Mouse (Mus musculus) limb, embryonic 11.5 days (tissue): ENCODE measurements around the gene Phospho1. TPM values are rescaled to one million over a fixed set of nuclear protein-coding genes. Genes with fewer than 3 reads are reported as not detected.

Experiments
- ATAC-seq: fragments of 200-750 bp; cut with Nextera tagmentation; 2 replicates; pipeline ENCODE4 v1.8.0; 2017; ENCODE audit warnings: low read depth; ENCODE audit not compliant: insufficient number of reproducible peaks, low FRiP score, low TSS enrichment
- DNase-seq: peaks from one replicate; pipeline ENCODE4 v3.0.0-alpha.2; 2015; ENCODE audit warnings: low spot score
- H3K27ac ChIP-seq: fragments of 300-500 bp; sonication (generic); replicated peaks from 2 replicates; pipeline ENCODE4 v1.5.1; 2014; ENCODE audit warnings: low read depth, mild to moderate bottlenecking, low read length
- H3K27me3 ChIP-seq: fragments of 300-500 bp; sonication (generic); 2 replicates; pipeline ENCODE4 v1.6.1; 2014; ENCODE audit warnings: mild to moderate bottlenecking, low read length, mixed read lengths; ENCODE audit not compliant: control insufficient read depth, insufficient read depth
- H3K36me3 ChIP-seq: fragments of 300-500 bp; sonication (generic); 2 replicates; pipeline ENCODE4 v1.6.1; 2014; ENCODE audit warnings: mild to moderate bottlenecking, low read length, moderate library complexity, mixed read lengths; ENCODE audit not compliant: control insufficient read depth, insufficient read depth
- H3K4me1 ChIP-seq: fragments of 300-500 bp; sonication (generic); 2 replicates; pipeline ENCODE4 v1.6.1; 2014; ENCODE audit warnings: low read length, mixed read lengths; ENCODE audit not compliant: control insufficient read depth, insufficient read depth
- H3K4me2 ChIP-seq: fragments of 300-500 bp; sonication (generic); 2 replicates; pipeline ENCODE4 v1.6.1; 2014; ENCODE audit warnings: low read depth, mild to moderate bottlenecking, moderate library complexity; ENCODE audit not compliant: severe bottlenecking
- H3K4me3 ChIP-seq: fragments of 300-500 bp; sonication (generic); 2 replicates; pipeline ENCODE4 v1.5.1; 2014; ENCODE audit warnings: low read depth, low read length
- H3K9ac ChIP-seq: fragments of 300-500 bp; sonication (generic); 2 replicates; pipeline ENCODE4 v1.6.1; 2014; ENCODE audit warnings: mild to moderate bottlenecking, low read length
- H3K9me3 ChIP-seq: fragments of 300-500 bp; sonication (generic); 2 replicates; pipeline ENCODE4 v1.6.1; 2016; ENCODE audit warnings: low read length; ENCODE audit not compliant: control insufficient read depth
- WGBS: fragments of 180-500 bp; shearing (Covaris S2); extraction: QIAGEN DNeasy Blood & Tissue Kit; methylation state at CpG from one replicate; pipeline ENCODE4 v1.1.7; 2014; 5-methylcytosine and 5-hydroxymethylcytosine counted together
- polyA plus RNA-seq: library from polyadenylated mRNA; unstranded; fragments of >200 nt; fragmentation: Nextera tagmentation; extraction: Ambion mirVana; gene quantifications from 2 replicates; pipeline ENCODE4 v1.2.1, GENCODE M21; 2014

Phospho1 gene
- polyA plus RNA-seq, 1 experiment from 2014 or later: 0.60 TPM

- H3K9ac ChIP-seq: no peak overlapping the region
- no peak overlapping the region for H3K27ac ChIP-seq
- no peaks in the 10 kb centered on the region for H3K36me3 ChIP-seq
- DNase-seq: no peak
- 85% methylated on average over 8 of the region's 8 CpGs for whole genome bisulfite sequencing
- no peaks in the 10 kb centered on the region for H3K9me3 ChIP-seq
- H3K4me1 ChIP-seq: no peaks in the 10 kb centered on the region
- ATAC-seq: no peak
- no peak overlapping the region for H3K4me2 ChIP-seq
- no peak overlapping the region for H3K4me3 ChIP-seq
- H3K27me3 ChIP-seq: peaks cover 5% of the 10 kb centered on the region; the same call in 1 of the 2 replicates
These were observed 5.2 kb upstream of the Phospho1 start for GRCm38 (mm10) chr11:95819138-95819537.

- H3K27ac ChIP-seq: no peak overlapping the region
- ATAC-seq: no peak
- no peak overlapping the region for H3K4me2 ChIP-seq
- WGBS: 87% methylated on average over 3 of the region's 3 CpGs
- no peak overlapping the region for H3K4me3 ChIP-seq
- no peak overlapping the region for H3K9ac ChIP-seq
- H3K36me3 ChIP-seq: no peaks in the 10 kb centered on the region
- no peak for DNase-seq
- no peaks in the 10 kb centered on the region for H3K9me3 ChIP-seq
- H3K4me1 ChIP-seq: peaks cover 2% of the 10 kb centered on the region; the same call in 1 of the 2 replicates
- H3K27me3 ChIP-seq: peaks cover 17% of the 10 kb centered on the region
These were observed 2.8 kb upstream of the Phospho1 start for GRCm38 (mm10) chr11:95821511-95821910.

GRCm38 (mm10) chr11:95822437-95822836 is 1.9 kb upstream of the Phospho1 start:
- peaks cover 2% of the 10 kb centered on the region; the same call in 1 of the 2 replicates for H3K4me1 ChIP-seq
- no peaks in the 10 kb centered on the region for H3K36me3 ChIP-seq
- H3K9me3 ChIP-seq: no peaks in the 10 kb centered on the region
- H3K4me2 ChIP-seq: no peak overlapping the region
- no peak for ATAC-seq
- no peak overlapping the region for H3K4me3 ChIP-seq
- peaks cover 24% of the 10 kb centered on the region for H3K27me3 ChIP-seq
- no peak overlapping the region for H3K27ac ChIP-seq
- WGBS: 92% methylated on average over 4 of the region's 4 CpGs
- DNase-seq: no peak
- no peak overlapping the region for H3K9ac ChIP-seq

GRCm38 (mm10) chr11:95824877-95825243 is 561 bp downstream of the Phospho1 start:
- Histone ChIP-seq H3K9me3 (no peaks in the 10 kb centered on the region), H3K27me3 (peaks cover 45% of the 10 kb centered on the region), H3K27ac (no peak overlapping the region), H3K4me1 (peaks cover 2% of the 10 kb centered on the region; the same call in 1 of the 2 replicates), H3K4me2 (peak overlapping the region; percentile 81), H3K4me3 (peak overlapping the region; percentile 69), H3K9ac (no peak overlapping the region; the same call in 1 of the 2 replicates), H3K36me3 (no peaks in the 10 kb centered on the region)
- ATAC-seq (0 out of 2 replicates have a peak, but pooled peaks have one; percentile 11), DNase-seq (peak; percentile 42)
- WGBS: 2% methylated on average over 11 of the region's 11 CpGs

- Histone ChIP-seq H3K4me1 (peaks cover 2% of the 10 kb centered on the region; the same call in 1 of the 2 replicates), H3K27me3 (peaks cover 53% of the 10 kb centered on the region), H3K9ac (no peak overlapping the region), H3K9me3 (no peaks in the 10 kb centered on the region), H3K4me2 (no peak overlapping the region), H3K36me3 (no peaks in the 10 kb centered on the region), H3K4me3 (no peak overlapping the region), H3K27ac (no peak overlapping the region)
- WGBS: 69% methylated on average over 3 of the region's 3 CpGs
- no peak for DNase-seq
- ATAC-seq: no peak
These were observed 1.3 kb downstream of the Phospho1 start for GRCm38 (mm10) chr11:95825625-95826024.

GRCm38 (mm10) chr11:95826317-95827167 is 2.2 kb downstream of the Phospho1 start:
- Histone ChIP-seq H3K9me3 (no peaks in the 10 kb centered on the region), H3K4me1 (peaks cover 6% of the 10 kb centered on the region; the same call in 1 of the 2 replicates), H3K36me3 (no peaks in the 10 kb centered on the region), H3K27me3 (peaks cover 62% of the 10 kb centered on the region), H3K4me2 (no peak overlapping the region), H3K9ac (no peak overlapping the region), H3K27ac (no peak overlapping the region), H3K4me3 (no peak overlapping the region)
- ATAC-seq: no peak
- 60% methylated on average over 6 of the region's 6 CpGs for WGBS
- no peak for DNase-seq

- H3K9me3 ChIP-seq: no peaks in the 10 kb centered on the region
- ATAC-seq: no peak
- no peak overlapping the region for H3K4me3 ChIP-seq
- no peak overlapping the region for H3K4me2 ChIP-seq
- H3K27me3 ChIP-seq: peaks cover 68% of the 10 kb centered on the region
- no peak for DNase-seq
- H3K27ac ChIP-seq: no peak overlapping the region
- peaks cover 6% of the 10 kb centered on the region; the same call in 1 of the 2 replicates for H3K4me1 ChIP-seq
- H3K9ac ChIP-seq: no peak overlapping the region
- no peaks in the 10 kb centered on the region for H3K36me3 ChIP-seq
- 29% methylated on average over 3 of the region's 3 CpGs for WGBS
These were observed 2.8 kb downstream of the Phospho1 start for GRCm38 (mm10) chr11:95827168-95827447.

- Histone ChIP-seq H3K4me1 (peaks cover 6% of the 10 kb centered on the region; the same call in 1 of the 2 replicates), H3K27me3 (peaks cover 73% of the 10 kb centered on the region), H3K4me2 (no peak overlapping the region), H3K9me3 (no peaks in the 10 kb centered on the region), H3K9ac (no peak overlapping the region), H3K36me3 (no peaks in the 10 kb centered on the region), H3K4me3 (no peak overlapping the region), H3K27ac (no peak overlapping the region)
- DNase-seq (peak; percentile 80), ATAC-seq (no peak)
- 18% methylated on average over 3 of the region's 3 CpGs for WGBS
These were observed 3.3 kb downstream of the Phospho1 start for GRCm38 (mm10) chr11:95827464-95828085.
